Mouse (Mus musculus) frontal cortex, postnatal 25 days (tissue): Measurements from ENCODE around the gene Galnt11.
"Not testable (repeated sequence)": the region's sequence is repeated elsewhere in the genome, so short reads cannot be mapped to it uniquely, and the experiment has no call there.

Source experiments
- DNase-seq, 2 experiments: peaks; one replicate each; pipeline ENCODE4 v3.0.0; 2022; ENCODE audit warnings: low spot score in 2 of 2

The Galnt11 gene

DNA sequence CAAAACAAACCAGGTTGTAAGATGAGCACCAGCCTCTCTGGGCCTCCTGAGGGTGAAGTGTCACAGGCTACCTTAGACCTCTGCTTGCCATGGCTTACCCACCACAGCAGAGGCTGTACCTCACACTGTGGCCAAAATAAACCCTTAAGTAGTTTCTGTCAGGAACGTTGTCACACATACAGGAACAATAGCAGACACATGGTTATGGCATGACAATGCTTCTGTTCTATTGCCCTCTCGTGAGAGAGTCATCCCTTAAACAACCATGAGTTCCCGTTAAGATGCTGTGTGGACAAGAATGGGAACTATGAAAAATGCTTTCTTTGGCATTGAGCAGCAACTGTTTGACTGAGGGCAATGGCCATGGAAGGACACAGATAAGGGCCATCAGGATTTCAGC, at the start of gene Galnt11:
TSS of gene Galnt11 (plus strand) at position 301 of the 400 bp plus-strand sequence.
- no peak for DNase-seq

DNA sequence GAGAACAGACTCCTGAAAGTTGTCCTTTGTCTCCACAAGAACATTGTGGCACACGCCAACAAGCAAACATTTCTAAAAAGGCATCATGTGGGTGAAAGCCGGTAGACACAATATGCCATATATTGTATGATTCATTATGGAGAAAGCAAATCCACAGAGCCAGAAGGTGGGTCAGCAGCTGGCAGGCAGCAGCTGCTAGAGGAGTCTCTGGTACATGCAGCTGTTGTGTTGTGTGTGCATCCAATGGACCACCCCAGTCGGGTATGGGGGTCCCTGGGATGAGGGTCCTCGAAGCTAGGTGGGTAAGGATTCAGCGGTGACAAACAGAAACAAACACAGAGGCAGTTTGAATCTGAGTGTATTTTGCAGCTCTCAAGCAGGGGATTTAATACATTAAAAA, 43.8 kb upstream of the Galnt11 start:
- DNase-seq = not testable (repeated sequence)

DNA sequence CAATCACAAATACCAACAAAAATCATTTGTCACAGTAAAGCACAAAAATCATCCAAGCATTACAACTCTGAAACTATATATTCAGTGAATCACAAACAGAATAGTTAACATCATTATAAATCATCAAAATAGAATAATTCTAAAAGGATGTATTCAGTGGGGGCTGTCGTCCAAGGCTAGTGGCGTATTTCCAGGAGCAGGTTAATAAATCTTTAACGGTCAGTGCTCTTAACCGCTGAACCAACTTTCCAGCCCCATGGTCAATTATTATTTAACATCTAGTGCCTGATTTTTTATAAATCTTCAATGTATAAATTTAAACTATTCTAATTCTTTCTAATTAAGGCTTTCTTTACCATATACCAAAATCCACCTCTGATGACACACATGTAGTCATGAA, 43.2 kb upstream of the Galnt11 start:
- not testable (repeated sequence) for DNase-seq

DNA sequence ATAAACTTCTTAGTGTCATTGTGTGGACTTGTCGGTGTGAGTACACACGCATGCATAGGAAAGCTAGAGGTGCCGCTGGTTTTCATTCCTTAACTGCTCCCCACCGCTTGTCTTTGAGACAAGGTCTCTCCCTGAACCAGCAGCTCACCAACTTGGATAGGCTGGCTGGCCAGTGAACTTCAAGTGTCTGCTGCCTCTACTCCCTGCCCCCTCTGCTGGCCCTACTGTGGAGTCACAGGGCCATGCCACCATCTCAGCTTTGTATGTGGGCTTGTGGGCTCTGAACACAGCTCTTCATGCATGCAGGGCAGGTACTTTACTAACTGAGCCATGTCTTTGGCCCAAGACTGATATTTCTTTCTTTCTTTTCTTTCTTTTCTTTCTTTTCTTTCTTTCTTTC, 42.4 kb upstream of the Galnt11 start:
- DNase-seq = no peak

DNA sequence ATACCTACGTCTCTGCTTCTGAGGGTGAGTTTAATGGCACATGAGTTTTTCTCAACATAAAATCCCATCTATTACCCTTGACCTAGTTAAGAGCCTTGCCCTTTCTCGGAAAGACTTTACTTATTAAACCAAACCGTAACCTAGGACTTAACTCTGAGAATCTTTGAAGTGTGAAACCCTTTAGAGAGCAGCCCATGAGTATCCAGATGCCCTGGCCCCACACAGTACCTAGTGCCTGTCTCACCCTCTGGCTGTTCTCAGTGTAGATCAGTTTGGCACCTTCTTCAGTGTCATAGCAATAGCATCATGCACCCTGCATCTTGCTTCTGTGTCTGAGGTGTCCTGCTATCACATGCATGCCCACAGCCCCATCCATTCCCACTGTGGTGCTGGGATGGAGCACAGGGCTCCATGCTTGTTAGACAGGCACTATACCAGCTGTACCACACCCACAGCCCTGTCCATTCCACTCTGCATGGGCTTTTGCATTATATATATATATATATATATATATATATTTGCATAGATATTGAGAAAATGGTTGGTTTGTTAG, 41.7 kb upstream of the Galnt11 start:
- DNase-seq = no peak

DNA sequence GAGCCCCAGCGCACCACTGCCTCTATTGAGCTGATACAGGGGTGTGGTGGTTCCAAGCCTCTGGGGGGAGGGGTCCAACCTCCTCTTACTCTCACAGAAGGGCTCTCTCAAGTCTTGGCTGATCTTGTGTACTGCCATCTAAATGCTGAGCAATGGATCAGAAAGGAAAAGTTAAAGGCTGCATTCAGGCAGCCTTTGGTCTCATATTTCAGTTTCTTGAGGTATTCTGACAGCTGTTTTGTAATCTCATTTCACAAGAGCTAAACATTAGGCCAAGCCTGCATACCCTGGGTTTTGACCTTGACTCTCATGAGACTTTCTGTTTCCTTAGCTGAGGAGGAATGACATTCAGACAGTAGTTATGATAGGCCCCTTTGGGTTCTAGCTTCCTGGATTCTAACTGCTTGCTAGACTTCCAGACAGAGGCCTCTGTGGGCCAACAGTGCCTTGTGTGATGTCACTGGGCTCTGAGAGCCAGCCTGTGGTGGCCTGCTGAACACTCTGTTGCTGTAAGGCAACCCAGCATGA, 40.6 kb upstream of the Galnt11 start, which contains the start of gene Galntl5:
TSS of gene Galntl5 (plus strand) at position 457 of the 528 bp plus-strand sequence.
- DNase-seq = no peak

DNA sequence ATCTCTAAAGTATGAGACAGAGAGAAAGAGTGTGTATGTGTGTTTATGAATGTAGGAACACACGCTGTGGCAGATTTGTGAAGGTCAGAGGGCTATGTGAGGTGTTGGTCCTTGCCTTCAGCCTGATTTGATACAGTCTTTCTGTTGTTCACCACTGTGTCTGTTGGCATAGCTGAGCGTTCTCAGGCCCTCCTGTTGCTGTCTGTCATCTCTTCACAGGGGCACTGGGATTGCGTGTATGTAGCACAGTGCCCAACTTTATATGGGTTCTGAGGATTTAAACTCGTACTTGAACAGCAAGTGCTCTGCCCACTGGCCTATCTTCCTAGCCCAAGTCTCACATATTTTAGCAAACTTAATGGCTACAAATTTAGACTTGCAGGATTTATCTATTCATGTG, 38.1 kb upstream of the Galnt11 start:
- no peak for DNase-seq

DNA sequence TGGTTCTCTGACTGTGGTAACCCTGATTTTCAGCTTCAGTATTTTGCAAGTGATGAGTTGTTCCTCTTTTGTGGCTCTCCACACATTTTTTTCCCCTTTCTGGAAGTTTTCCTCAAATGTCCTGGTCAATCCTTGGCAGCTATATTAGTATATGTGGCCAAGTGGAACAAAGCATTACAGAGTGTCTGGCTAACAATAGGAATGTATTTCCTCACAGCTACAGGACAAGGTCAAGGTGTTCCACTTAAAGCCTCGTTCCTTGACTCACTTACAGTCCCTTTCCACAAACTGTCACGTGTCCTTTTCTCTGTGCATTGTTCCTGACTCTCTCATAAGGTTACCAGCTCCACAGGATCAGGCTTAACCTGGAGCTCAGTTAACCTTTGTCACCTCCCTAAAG, 37.1 kb upstream of the Galnt11 start:
- no peak for DNase-seq

DNA sequence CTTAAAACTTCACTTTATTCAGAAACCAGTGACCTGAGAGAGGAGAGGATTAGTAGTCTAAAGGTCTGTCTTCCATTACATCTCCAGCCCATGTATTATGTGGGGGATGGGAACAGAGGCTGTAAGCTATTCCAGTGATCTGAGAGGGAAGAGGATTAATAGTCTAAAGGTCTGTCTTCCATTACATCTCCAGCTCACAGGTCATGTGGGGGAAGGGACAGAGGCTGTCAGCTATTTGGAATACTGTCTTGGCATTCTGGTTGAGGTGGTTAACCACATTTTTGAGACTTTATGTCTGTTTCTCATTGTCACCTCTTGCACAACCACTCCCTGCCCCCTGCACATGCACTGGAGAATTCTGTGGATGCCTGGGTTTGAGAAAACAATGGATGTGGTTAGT, 34.0 kb upstream of the Galnt11 start:
- DNase-seq = no peak

DNA sequence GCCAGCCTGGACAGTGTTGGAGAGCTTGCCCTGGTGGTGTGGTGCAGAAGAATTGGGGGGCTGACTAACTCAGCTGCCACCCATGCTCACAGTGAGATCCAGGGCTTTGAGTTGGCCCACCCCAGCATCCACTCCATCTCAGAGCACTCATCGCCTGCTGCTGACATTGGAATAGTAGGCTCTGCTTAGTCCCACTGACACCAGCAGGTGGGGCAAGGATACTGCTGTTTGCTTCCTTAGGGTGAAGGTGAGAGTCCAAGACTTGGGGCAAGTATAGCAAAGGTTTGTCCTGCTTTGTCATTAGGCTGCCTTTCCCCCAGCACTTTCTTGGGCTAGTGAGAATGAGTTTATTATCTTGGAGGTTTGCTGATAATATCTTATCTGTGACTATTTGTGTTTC, 32.9 kb upstream of the Galnt11 start:
- DNase-seq = no peak

DNA sequence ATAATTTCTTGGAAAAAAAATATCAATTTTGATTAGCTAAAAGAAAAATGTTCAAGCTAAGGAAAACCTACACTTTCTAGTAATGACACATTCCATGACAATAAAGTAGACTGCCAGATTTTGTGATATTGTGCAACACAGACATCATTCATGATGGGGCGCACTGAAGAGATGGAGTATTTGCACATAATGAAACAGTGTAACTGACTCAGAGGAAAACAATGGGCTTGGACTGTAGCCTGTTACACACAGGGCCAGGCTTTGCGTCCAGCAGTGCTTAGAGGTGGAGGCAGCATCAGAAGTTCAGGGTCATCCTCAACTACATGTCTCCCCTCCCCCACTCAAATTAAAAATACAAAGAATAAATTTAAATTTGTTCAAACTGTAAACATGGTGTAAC, 31.2 kb upstream of the Galnt11 start:
- no peak for DNase-seq

DNA sequence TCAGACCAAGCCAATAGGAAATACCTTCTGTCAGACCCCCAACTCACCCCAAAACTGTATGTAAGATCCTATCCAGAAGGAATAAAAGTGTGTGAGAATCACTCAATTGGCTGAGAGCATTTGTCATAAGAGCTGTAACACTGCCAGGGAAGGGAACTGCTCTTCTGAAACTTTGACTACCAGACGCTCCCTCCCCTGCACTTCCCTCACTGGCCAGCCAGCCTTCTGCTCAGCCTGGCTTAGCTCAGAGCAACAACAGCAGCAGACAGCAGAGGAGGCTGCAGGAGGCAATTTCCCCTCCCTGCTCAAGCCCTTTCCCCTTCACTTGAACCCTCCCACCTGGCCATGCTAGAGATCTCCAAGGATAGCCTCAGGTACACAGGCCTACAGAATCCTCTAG, 9.8 kb upstream of the Galnt11 start:
- no peak for DNase-seq

DNA sequence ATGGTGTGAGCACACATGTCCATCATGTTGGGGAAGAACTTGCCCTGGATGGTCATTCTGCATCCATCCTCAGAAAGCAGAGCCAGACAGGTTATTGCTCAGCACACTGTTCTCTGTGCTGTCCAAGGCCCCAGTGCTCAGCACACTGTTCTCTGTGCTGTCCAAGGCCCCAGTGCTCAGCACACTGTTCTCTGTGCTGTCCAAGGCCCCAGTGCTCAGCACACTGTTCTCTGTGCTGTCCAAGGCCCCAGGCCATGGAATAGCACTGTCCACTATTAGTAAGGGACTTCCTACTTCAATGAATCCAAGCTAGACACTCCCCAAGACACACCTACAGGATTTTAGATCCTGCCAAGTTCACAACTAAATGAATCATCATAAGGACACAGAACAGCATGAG, 8.5 kb upstream of the Galnt11 start:
- DNase-seq = not testable (repeated sequence)

DNA sequence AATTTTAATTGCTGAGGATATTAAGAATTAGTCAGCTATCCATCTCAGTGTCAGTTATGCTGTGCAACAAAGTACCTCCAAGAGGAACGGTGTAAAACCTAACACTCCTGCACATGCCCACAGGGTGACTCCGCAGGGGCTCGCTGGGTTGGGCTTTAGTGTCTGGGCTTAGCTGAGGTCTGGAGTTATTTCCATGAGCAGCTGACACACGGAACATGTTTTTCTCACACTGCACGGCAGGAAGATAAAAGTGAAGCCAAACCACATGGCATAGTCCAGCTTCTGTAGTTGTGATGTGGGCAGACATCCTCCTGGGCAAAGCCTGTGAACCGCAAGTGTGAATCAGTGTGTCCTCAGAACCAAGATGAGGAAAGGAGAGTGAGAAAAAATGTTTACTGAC, 6.7 kb upstream of the Galnt11 start:
- DNase-seq = no peak

DNA sequence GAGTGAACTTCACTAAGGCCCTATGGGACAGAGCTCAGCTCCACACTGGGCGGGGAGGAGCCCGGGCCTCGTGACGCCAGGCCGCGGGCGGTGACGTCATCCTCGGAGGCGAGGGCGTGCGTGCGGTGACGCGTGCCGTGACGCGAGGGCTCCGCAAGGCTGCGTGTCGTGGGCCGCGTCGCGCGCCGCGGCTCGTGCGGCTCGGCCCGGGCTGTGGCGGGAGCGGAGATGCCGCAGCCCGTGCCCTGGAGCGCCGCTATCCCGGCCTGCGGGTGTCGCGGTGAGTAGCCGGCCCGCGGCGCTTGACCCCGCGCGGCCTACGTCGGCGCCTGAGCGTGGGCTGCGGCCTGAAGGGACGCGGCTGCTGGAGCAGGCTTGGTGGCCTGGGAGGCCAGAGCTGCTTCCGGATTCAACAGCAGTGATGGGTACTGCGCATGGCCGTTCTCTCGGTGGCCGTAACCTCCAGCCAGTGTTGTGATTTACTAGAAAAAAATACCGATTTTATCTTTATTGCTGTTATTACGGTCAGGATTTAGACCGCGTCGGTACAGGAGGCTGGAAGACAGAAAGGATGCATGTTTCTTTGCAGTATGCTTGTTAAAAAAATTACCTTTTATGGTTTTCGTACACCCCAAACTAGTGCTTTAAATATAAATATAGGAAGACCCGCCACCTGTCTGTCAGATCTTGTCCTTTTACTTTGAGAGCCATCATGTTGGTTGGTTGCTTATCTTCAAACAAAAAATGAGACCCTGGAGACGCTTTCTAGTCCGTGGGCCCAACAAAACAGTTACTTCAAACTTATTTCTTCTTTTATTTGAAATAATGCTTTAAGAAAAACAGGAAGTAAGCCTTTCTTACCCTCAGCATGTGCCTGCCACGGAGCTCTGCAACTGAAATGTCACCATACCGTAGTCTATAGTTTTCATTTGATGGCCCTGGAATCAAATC, 1.3 kb downstream of the Galnt11 start, which contains the start of gene E130116L18Rik:
TSS of gene E130116L18Rik (minus strand) at position 402 of the 951 bp plus-strand sequence.
- DNase-seq = peak; percentile 71 to 84

DNA sequence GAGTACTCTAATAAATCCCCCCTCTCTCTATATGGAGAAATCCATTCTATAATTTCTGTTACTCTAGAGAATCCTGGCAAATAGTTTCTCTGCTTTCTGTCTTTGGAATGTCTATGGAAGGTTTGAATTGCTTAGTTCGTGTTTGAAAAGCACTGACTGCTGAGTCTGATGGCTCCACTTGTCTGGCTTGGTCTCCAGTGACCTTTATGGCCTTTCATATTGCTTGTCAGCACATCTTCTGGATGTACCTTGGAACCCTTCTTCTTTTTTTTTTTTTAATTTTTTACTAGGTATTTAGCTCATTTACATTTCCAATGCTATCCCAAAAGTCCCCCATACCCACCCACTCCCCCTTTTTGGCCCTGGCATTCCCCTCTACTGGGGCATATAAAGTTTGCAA, 2.7 kb downstream of the Galnt11 start:
- not testable (repeated sequence) for DNase-seq

DNA sequence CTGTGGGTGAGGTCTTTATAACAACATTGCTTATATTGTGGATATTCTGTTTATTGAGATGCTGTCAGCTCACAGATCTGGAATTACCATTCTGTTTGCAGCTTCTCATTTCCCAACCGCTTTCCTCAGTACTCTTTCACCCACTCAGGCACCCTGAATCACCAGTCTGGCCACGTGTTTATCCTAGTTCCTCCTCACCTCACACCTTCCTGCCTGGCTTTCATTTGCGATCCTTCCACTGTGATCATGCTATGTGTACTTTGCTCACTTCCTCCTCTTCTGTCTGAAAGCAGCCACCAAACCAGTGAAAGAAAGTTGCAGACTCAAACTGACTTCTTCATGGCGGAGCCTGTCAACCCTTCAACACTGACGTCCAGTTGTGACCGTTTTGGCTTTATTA, 21.4 kb downstream of the Galnt11 start:
- no peak for DNase-seq

DNA sequence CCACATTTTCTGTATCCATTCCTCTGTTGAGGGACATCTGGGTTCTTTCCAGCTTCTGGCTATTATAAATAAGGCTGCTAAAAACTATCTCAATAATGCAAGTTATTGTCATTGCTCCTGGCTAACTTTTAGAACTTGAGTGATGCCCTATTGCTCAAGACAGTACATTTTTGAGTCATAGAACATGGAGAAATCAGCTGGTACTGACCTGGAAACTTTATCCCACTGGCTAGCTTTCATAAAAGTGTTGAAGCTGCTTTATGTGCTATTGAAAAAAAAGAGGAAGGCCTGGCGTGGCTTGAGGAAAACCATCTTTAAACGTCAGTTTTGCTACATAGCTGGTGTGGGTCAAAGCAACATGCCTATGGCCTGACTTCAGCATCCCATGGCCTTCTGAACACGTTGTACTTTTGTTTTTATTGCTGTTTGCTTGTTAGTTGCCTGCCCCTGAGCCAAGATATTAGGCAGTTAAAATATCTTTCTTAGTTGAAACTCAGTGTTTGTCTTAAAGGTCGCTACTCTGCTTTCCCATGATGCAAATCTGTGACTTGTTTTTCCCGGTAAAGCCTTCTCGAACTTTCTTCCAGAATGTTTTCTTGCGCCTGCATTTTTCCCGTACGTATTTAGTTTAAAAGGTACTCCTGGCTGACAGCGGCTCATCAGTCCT, 24.2 kb downstream of the Galnt11 start:
- no peak for DNase-seq

DNA sequence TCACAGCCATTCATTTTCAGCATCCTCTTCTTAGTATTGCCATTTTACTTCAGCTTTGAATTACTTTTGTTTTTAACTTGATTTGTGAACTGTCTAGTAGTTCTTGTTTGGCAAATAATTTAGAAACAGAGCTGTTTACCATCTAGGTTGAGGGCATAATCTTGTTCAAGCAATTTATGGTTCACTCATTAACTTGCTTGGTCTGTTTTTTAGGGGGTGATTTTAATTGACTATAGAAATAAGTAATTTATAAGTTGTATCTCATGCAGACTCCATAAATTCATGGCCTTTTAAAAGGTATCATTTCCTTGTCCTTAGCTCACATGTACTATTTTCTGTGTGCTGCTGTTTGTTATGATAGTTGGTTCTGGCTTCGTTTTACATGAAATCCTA, 24.8 kb downstream of the Galnt11 start:
- no peak for DNase-seq

DNA sequence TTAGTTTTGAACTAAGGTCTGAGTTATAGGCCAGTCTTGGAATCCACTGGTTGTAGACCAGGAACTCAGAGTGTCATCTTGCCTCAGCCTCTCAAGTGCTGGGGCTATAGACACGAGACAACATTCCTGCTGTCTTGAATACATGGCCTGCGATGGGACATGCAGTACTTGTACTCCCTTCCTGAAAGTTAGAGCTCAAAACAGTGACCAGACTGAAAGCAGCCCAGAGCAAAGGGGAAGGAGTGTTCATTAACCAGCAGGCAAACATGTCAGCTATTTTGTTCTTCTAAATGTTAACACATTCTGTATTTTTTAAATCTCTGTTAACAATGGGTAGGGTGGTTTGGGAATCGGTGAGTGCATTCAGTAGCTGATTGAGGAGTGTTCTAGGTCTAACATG, 25.3 kb downstream of the Galnt11 start:
- DNase-seq = no peak

DNA sequence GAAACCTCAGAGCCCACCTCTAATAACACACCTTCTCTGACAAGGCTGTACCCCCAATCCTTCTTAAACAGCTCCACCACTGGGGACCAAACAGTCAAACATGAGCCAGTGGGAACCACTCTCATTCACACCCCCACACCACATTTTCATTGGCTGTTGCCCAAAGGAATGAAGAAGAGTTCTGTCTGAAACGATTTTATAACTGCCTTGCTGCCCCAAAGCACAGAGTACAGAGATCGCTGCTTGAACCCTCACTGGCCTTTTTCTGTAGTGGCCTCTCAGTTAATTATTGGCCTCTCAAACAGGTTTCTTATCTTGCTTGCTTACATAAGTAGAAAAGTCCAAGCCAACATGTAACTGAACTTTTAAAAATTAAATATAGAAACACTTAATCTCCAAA, 30.7 kb downstream of the Galnt11 start:
- DNase-seq = no peak

DNA sequence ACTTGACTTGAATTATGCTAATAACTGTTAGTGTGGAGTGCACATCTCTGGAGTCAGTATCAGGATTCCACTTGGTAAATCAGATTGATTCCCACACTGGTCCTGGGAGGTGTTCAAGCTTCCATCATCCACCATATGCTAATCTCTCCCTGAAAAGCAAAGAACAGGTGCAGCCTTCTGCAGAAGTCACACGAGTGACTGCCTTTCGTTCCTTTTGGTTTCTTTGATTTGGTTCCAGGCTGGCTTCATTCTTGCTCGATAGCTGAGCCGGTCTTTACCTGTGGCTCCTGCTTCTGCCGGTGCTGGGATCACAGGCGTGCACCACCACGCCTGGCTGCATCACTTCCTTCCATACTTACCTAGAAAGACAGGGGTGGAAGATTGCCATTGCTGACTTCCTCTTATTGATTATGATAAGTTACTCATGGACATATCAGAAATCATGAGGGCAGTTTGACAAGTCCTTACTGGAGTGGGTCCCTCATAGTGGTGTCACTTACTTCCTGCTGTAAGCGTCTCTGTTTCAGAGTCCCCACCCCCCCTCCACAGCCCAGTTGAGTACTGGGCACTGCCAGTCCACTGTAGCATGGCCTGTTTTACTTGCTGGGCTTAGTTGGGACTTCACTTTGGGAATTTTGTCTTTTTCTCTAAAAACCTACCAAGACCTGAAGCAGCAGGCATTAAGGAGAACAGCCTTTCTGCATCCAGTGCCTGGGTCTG, 31.3 kb downstream of the Galnt11 start:
- DNase-seq = no peak
